Mouse (Mus musculus): ENCODE results near the gene Schip1. TPM values are rescaled to one million over a fixed set of nuclear protein-coding genes. Genes with fewer than 3 reads are reported as not detected.

Schip1 gene
- polyA plus RNA-seq, 1 experiment from 2014 or later, result 68.8 TPM

DNA sequence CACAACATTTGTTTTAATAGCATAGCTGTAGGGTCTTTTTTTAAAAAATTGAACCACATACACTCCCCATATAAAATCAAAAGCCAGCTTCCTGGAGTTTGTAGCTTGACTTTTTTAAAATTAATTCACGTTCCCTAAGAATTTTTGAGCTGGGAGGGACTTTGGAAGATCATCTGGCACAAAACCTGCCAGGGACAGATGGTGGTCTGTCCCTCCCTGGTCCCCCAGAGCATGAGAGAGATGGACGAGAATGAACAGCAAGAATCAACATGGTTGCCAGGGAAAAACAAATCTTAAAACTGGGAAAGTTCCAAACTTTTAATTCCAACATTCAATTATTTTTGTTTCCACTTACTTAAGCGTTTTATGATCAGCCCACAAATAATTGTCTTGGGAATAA, 334.1 kb downstream of the Schip1 start:
- Histone ChIP-seq H3K36me3 (ENCODE audit: control insufficient read depth, insufficient read depth, low read length) (no peaks in the 10 kb centered on the region), H3K9me3 (replicated peaks; ENCODE audit: control insufficient read depth, low read length) (no peaks in the 10 kb centered on the region), H3K4me2 (no peak overlapping the region), H3K4me3 (ENCODE audit: low read depth, low read length) (no peak overlapping the region), H3K27me3 (ENCODE audit: control insufficient read depth, insufficient read depth, low read length) (no peaks in the 10 kb centered on the region), H3K9ac (ENCODE audit: low read depth, low read length) (no peak overlapping the region), H3K27ac (ENCODE audit: low read depth, low read length) (no peak overlapping the region), H3K4me1 (ENCODE audit: control insufficient read depth, insufficient read depth, low read length) (0 out of 2 replicates have a peak, but pooled peaks cover 2% of the 10 kb centered on the region)
- 78% methylated on average over 3 of the region's 3 CpGs for WGBS (ENCODE audit: insufficient replicate concordance)
- no peak for ATAC-seq (replicated peaks; ENCODE audit: insufficient number of reproducible peaks, low FRiP score, low TSS enrichment)

DNA sequence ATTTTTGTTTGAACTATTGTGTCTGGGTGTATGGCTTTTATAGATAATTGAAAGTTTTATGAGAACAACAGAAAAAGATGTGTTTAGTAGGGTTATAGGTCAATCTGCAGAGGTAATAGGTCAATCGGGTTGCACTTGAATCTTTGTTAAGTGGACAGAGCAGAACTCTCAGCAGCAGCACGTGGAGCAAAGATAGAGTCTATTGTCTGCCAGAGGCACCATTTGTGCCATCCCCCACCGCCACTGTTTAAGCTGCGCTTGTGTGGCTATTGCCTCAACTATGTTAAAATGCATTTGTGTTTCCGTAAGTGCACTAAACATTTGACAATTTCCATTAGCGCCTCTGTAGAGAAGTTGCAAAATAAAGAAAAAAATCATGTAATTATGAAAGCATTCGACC, 335.5 kb downstream of the Schip1 start:
- no peak for ATAC-seq (replicated peaks; ENCODE audit: insufficient number of reproducible peaks, low FRiP score, low TSS enrichment)
- H3K9ac ChIP-seq (ENCODE audit: low read depth, low read length), result no peak overlapping the region
- no peaks in the 10 kb centered on the region for H3K36me3 ChIP-seq (ENCODE audit: control insufficient read depth, insufficient read depth, low read length)
- H3K9me3 ChIP-seq (replicated peaks; ENCODE audit: control insufficient read depth, low read length), result no peaks in the 10 kb centered on the region
- no peaks in the 10 kb centered on the region for H3K27me3 ChIP-seq (ENCODE audit: control insufficient read depth, insufficient read depth, low read length)
- no peak overlapping the region for H3K4me3 ChIP-seq (ENCODE audit: low read depth, low read length)
- H3K4me2 ChIP-seq, result no peak overlapping the region
- WGBS (ENCODE audit: insufficient replicate concordance), result 68% methylated on average over 7 of the region's 7 CpGs
- H3K27ac ChIP-seq (ENCODE audit: low read depth, low read length), result no peak overlapping the region
- H3K4me1 ChIP-seq (ENCODE audit: control insufficient read depth, insufficient read depth, low read length), result 0 out of 2 replicates have a peak, but pooled peaks cover 2% of the 10 kb centered on the region

DNA sequence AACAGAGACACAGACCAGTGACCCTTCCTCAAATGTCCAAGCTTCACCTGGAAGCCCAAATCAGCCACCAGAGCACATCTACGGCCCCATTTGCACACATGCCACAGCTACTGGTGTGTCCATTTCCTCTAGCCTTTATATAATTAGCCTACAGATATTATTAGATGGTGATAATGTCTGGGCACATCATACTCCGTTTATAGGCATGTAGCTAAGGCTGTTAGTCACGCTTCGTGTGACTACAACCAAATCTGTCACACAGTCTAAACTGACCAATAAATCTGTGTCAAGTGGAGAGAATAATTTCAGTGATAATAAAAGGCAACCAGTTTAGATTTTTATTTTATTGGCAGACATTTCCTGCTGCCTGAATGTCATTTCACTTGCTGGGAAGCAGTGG, 338.7 kb downstream of the Schip1 start:
- Histone ChIP-seq H3K4me1 (ENCODE audit: control insufficient read depth, insufficient read depth, low read length) (0 out of 2 replicates have a peak, but pooled peaks cover 2% of the 10 kb centered on the region), H3K27me3 (ENCODE audit: control insufficient read depth, insufficient read depth, low read length) (no peaks in the 10 kb centered on the region), H3K36me3 (ENCODE audit: control insufficient read depth, insufficient read depth, low read length) (no peaks in the 10 kb centered on the region), H3K9ac (ENCODE audit: low read depth, low read length) (no peak overlapping the region), H3K4me2 (no peak overlapping the region), H3K9me3 (replicated peaks; ENCODE audit: control insufficient read depth, low read length) (no peaks in the 10 kb centered on the region), H3K27ac (ENCODE audit: low read depth, low read length) (no peak overlapping the region), H3K4me3 (ENCODE audit: low read depth, low read length) (no peak overlapping the region)
- ATAC-seq (replicated peaks; ENCODE audit: insufficient number of reproducible peaks, low FRiP score, low TSS enrichment), result no peak
- 88% methylated on average over 4 of the region's 4 CpGs for WGBS (ENCODE audit: insufficient replicate concordance)

DNA sequence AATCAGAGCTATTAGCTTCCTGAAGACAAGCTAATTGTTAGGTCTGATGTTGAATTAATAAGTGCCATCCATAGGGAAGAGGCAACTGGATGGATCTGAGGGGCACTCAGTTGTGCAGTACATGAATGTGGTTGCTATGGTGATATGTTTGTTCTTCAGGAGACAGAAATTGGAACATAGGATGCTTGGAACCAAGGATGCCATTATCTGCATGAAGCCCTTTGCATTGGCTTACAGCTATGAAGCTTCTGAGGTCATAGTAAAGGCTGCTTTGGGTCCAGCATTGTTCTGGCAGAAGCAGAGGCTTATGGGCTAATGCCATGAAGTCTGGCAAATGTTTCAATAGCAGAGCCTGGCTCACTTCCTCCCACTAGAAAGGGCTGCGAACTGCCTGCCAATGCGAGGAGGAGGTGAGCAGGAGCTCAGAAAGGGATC, 339.2 kb downstream of the Schip1 start:
- WGBS (ENCODE audit: insufficient replicate concordance), result 67% methylated on average over 2 of the region's 2 CpGs
- H3K4me2 ChIP-seq, result no peak overlapping the region
- no peak overlapping the region for H3K9ac ChIP-seq (ENCODE audit: low read depth, low read length)
- H3K4me1 ChIP-seq (ENCODE audit: control insufficient read depth, insufficient read depth, low read length), result 0 out of 2 replicates have a peak, but pooled peaks cover 2% of the 10 kb centered on the region
- H3K27me3 ChIP-seq (ENCODE audit: control insufficient read depth, insufficient read depth, low read length), result no peaks in the 10 kb centered on the region
- H3K27ac ChIP-seq (ENCODE audit: low read depth, low read length), result no peak overlapping the region
- no peaks in the 10 kb centered on the region for H3K9me3 ChIP-seq (replicated peaks; ENCODE audit: control insufficient read depth, low read length)
- no peak for ATAC-seq (replicated peaks; ENCODE audit: insufficient number of reproducible peaks, low FRiP score, low TSS enrichment)
- no peaks in the 10 kb centered on the region for H3K36me3 ChIP-seq (ENCODE audit: control insufficient read depth, insufficient read depth, low read length)
- H3K4me3 ChIP-seq (ENCODE audit: low read depth, low read length), result no peak overlapping the region

DNA sequence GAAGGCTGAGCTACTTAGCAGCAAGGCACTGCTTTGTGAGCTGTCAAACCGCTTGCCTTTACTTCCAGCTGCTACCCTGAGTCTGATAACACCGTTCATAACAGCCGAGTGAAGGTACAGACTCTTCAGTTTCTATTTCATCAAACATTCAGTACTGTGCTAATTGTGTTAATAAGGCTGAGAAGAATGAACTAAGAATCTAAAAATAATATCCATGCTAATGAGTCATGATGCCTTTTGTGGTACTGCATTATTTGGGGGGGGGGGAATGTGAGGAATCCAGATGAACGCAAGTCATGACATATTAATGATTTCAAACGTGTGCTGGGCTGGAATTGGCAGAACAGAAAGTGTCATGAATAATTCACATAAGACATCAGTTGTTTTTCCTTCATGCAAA, 341.1 kb downstream of the Schip1 start:
- no peak overlapping the region for H3K9ac ChIP-seq (ENCODE audit: low read depth, low read length)
- H3K27ac ChIP-seq (ENCODE audit: low read depth, low read length), result no peak overlapping the region
- 54% methylated on average over 5 of the region's 5 CpGs for WGBS (ENCODE audit: insufficient replicate concordance)
- no peaks in the 10 kb centered on the region for H3K27me3 ChIP-seq (ENCODE audit: control insufficient read depth, insufficient read depth, low read length)
- no peaks in the 10 kb centered on the region for H3K9me3 ChIP-seq (replicated peaks; ENCODE audit: control insufficient read depth, low read length)
- H3K36me3 ChIP-seq (ENCODE audit: control insufficient read depth, insufficient read depth, low read length), result no peaks in the 10 kb centered on the region
- no peak for ATAC-seq (replicated peaks; ENCODE audit: insufficient number of reproducible peaks, low FRiP score, low TSS enrichment)
- no peak overlapping the region for H3K4me3 ChIP-seq (ENCODE audit: low read depth, low read length)
- no peak overlapping the region for H3K4me2 ChIP-seq
- H3K4me1 ChIP-seq (ENCODE audit: control insufficient read depth, insufficient read depth, low read length), result 0 out of 2 replicates have a peak, but pooled peaks cover 2% of the 10 kb centered on the region

DNA sequence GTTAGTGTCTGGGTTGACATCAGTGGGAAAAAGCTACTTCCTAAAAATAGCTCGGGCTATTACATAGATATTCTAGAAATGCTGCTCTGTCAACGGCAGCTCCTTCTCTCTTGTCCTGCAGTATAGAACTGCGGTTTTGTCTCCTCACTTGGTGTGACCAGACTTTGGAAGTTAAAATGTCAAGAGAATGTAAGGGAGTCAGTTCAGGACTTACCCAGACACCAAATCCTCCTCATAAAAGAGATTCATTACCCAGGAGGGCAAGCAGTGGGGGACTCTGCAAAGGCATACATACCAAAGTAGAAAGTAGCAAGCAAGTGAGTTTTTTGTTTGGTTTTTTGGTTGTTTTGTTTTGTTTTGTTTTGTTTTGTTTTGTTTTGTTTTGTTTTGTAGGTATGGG, 347.7 kb downstream of the Schip1 start:
- H3K27me3 ChIP-seq (ENCODE audit: control insufficient read depth, insufficient read depth, low read length), result no peaks in the 10 kb centered on the region
- no peaks in the 10 kb centered on the region for H3K9me3 ChIP-seq (replicated peaks; ENCODE audit: control insufficient read depth, low read length)
- H3K27ac ChIP-seq (ENCODE audit: low read depth, low read length), result no peak overlapping the region
- 24% methylated on average over 3 of the region's 3 CpGs for WGBS (ENCODE audit: insufficient replicate concordance)
- no peak overlapping the region for H3K4me3 ChIP-seq (ENCODE audit: low read depth, low read length)
- H3K36me3 ChIP-seq (ENCODE audit: control insufficient read depth, insufficient read depth, low read length), result no peaks in the 10 kb centered on the region
- no peak for ATAC-seq (replicated peaks; ENCODE audit: insufficient number of reproducible peaks, low FRiP score, low TSS enrichment)
- no peak overlapping the region for H3K9ac ChIP-seq (ENCODE audit: low read depth, low read length)
- H3K4me1 ChIP-seq (ENCODE audit: control insufficient read depth, insufficient read depth, low read length), result peaks cover 9% of the 10 kb centered on the region; the same call in 1 of the 2 replicates
- no peak overlapping the region for H3K4me2 ChIP-seq

- no peak for ATAC-seq (replicated peaks; ENCODE audit: insufficient number of reproducible peaks, low FRiP score, low TSS enrichment)
- no peaks in the 10 kb centered on the region for H3K27me3 ChIP-seq (ENCODE audit: control insufficient read depth, insufficient read depth, low read length)
- no peaks in the 10 kb centered on the region for H3K4me1 ChIP-seq (ENCODE audit: control insufficient read depth, insufficient read depth, low read length)
- H3K4me2 ChIP-seq, result no peak overlapping the region
- 78% methylated on average over 4 of the region's 4 CpGs for WGBS (ENCODE audit: insufficient replicate concordance)
- H3K27ac ChIP-seq (ENCODE audit: low read depth, low read length), result no peak overlapping the region
- no peak overlapping the region for H3K9ac ChIP-seq (ENCODE audit: low read depth, low read length)
- no peak overlapping the region for H3K4me3 ChIP-seq (ENCODE audit: low read depth, low read length)
- H3K9me3 ChIP-seq (replicated peaks; ENCODE audit: control insufficient read depth, low read length), result no peaks in the 10 kb centered on the region
- H3K36me3 ChIP-seq (ENCODE audit: control insufficient read depth, insufficient read depth, low read length), result no peaks in the 10 kb centered on the region
These were observed 355.2 kb downstream of the Schip1 start for GRCm38 (mm10) chr3:68419792-68420191.

GRCm38 (mm10) chr3:68420927-68421326, 356.3 kb downstream of the Schip1 start:
- Histone ChIP-seq H3K27me3 (ENCODE audit: control insufficient read depth, insufficient read depth, low read length) (no peaks in the 10 kb centered on the region), H3K36me3 (ENCODE audit: control insufficient read depth, insufficient read depth, low read length) (no peaks in the 10 kb centered on the region), H3K4me1 (ENCODE audit: control insufficient read depth, insufficient read depth, low read length) (no peaks in the 10 kb centered on the region), H3K9ac (ENCODE audit: low read depth, low read length) (no peak overlapping the region), H3K4me2 (no peak overlapping the region), H3K9me3 (replicated peaks; ENCODE audit: control insufficient read depth, low read length) (no peaks in the 10 kb centered on the region), H3K27ac (ENCODE audit: low read depth, low read length) (no peak overlapping the region), H3K4me3 (ENCODE audit: low read depth, low read length) (no peak overlapping the region)
- WGBS (ENCODE audit: insufficient replicate concordance), result 75% methylated on average over 2 of the region's 2 CpGs
- ATAC-seq (replicated peaks; ENCODE audit: insufficient number of reproducible peaks, low FRiP score, low TSS enrichment), result no peak

DNA sequence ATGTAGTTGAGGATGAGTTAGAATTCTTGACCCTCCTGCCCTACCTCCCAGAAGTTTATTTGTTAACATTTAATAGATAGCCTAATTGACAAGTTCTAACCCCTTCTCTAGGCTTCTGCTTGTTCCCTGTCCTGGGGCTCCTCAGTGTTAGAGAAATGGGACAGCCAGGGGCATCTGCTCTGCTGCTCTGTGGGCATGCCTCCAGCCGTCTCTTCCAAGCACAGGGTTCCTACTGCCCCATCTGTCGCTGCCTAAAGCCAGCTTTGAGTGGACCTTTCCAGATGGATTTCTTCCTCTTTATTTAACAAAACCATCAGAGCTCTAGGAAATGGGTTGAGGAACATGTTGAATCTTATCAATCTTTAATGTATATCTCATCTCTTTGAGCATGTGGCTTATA, 357.2 kb downstream of the Schip1 start:
- no peaks in the 10 kb centered on the region for H3K36me3 ChIP-seq (ENCODE audit: control insufficient read depth, insufficient read depth, low read length)
- no peak overlapping the region for H3K4me2 ChIP-seq
- H3K4me1 ChIP-seq (ENCODE audit: control insufficient read depth, insufficient read depth, low read length), result no peaks in the 10 kb centered on the region
- no peak overlapping the region for H3K4me3 ChIP-seq (ENCODE audit: low read depth, low read length)
- no peak overlapping the region for H3K9ac ChIP-seq (ENCODE audit: low read depth, low read length)
- H3K27me3 ChIP-seq (ENCODE audit: control insufficient read depth, insufficient read depth, low read length), result no peaks in the 10 kb centered on the region
- no peak overlapping the region for H3K27ac ChIP-seq (ENCODE audit: low read depth, low read length)
- WGBS (ENCODE audit: insufficient replicate concordance), result 78% methylated on average over 2 of the region's 2 CpGs
- no peak for ATAC-seq (replicated peaks; ENCODE audit: insufficient number of reproducible peaks, low FRiP score, low TSS enrichment)
- no peaks in the 10 kb centered on the region for H3K9me3 ChIP-seq (replicated peaks; ENCODE audit: control insufficient read depth, low read length)
